Mouse (Mus musculus) heart, adult 9 months (tissue): ENCODE measurements around the gene Grik1.

ENCODE experiments used
- DNase-seq, 2 experiments: peaks; one replicate each; pipeline ENCODE4 v3.0.0; 2022; ENCODE audit warnings: low spot score in 2 of 2

Gene Grik1

DNA sequence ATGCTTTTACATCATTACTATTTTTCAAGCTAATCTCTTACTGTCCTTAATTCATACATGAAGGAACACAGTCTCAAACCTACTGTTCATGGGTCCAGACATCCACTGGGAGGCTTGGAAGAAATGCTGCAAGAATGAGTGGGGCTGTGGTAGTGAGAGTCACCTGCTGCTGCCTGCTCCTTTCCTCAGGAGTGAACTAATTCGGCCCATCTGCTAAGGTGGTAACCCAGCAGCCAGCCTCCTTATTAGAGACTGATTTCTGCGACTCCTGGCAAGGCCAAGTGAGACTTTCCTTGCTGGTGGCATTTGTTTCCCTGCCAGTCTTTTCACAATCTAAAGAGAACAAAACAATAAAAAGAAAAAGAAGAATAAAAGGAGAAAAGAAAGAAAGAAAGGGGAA, 147.9 kb downstream of the Grik1 start:
- no peak for DNase-seq

GRCm38 (mm10) chr16:88141594-88141993, 148.5 kb downstream of the Grik1 start:
- DNase-seq: no peak

DNA sequence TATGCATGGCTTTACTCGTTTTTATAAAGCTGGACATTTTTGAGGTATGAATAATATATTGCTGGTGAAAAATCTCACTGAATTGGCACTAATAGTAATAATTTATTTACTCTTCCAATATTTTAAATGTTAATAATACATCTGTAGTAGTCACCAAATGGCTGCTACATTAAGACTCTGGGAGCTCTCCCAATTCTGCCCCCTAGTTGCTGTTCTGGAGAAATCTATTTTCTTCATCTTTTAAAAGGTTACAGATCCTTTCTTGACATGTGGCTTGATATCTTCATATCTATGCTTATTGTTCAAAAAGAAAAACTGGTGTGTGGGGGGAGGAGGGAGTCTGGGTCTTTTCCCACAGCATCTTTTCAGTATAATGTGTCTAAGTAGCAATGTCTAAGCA, 151.2 kb downstream of the Grik1 start:
- no peak for DNase-seq

GRCm38 (mm10) chr16:88132919-88133318, 157.1 kb downstream of the Grik1 start:
- no peak for DNase-seq

DNA sequence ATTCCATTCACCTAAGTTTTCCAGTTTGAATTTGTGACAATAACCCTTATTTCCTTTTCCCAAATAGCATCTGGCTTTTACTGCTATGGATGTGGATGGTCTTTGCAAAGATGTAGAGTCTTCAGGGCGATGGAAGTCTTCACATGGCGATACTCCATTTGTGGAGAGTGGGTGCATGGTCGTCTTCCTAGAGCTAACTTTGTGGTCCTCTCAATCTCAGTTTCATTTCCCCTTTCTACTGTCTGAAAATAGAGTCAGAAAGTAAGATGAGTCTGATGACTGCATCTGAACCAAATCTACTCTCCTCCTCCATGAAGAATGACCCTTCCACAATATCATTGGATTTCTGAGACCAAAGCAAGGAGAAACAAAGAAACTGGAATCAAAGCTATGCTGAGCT, 159.0 kb downstream of the Grik1 start:
- no peak for DNase-seq

DNA sequence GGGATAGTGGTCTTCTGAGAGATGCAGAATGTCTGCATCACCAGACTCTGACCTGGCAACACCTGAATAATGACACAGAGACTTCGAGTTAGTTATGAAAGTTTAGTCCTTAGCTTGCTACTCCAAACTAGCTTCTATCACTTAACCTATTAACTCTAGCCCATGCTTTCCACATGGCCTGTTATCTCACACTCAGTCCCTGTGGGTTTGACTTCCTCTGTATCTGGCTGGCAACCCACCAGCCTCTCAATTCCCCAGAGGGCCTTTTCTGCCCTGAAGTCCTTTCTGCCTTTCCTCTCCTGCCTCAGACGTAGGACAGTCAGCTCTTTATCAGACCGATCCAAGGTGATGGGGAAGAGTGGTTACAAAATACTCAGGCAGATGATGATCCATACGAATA, 165.0 kb downstream of the Grik1 start:
- DNase-seq: no peak

DNA sequence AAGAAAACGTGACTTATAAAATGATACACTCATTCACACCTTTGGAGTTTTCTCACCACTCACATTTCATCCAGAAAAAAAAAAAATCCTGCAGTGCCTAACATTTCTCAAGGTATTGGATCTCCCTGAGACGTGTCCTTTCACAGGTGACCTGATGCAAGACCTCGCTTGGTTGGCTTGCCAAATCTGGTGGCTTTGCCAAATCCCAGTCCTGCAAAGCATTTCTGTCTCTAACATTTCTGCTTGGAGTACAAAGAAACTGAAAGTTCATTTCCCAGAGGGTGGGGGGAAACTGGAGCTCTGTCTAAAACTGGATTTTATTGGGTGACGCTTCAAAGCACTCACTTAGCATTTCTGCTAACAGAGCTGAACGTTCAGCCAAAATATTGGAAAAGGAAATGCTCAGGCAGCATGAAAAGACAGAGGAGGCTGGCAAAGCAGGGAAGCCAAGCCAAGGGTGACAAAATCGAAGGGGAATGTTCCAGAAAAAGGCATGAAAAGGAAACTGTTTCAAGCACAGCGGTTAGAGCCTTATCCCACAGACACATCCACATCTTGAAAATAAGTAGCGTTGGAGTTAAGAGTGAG, 177.4 kb downstream of the Grik1 start:
- no peak for DNase-seq

DNA sequence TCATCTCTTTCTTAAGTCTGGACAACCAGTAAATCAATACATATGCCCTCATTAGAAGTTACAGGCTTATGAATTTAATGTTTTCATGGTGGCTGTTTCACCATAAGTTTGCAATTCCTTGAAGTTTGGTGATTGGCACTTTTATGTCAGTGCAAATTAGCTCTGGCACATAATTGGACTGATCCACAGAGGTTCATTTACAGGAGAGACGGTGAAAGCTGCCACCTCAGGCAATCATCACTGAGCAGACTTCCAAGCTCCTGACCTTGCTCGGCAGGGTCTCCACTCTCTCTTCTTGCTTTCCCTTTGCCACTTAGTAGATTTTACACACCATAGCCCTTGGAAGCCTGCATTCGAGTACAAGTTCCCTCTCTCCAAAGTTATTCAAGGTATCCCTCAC, 178.6 kb downstream of the Grik1 start:
- no peak for DNase-seq

- DNase-seq: no peak
These were observed 195.8 kb downstream of the Grik1 start for GRCm38 (mm10) chr16:88094206-88094789.

DNA sequence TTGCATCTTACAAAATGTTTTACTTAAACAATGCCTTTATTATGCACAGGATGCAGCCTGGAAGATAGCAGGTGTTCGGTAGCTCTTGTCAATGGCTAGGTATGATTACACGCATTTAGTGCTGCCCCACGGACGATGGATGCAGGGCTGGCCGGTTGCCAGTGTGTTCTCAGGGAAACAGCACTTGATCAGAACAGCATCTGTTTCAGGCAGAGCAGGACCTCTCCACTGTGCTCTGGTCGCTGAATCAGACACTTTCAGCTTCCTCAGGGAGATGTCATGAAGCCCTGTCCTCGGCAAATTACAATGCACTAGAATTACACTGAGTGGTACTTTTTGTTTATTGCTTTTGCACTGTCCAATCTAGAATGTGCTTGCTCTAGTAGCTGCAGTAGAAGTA, 202.8 kb downstream of the Grik1 start:
- no peak for DNase-seq

GRCm38 (mm10) chr16:88074716-88075115, 215.3 kb downstream of the Grik1 start:
- DNase-seq: no peak

- no peak for DNase-seq
These were observed 229.1 kb downstream of the Grik1 start for GRCm38 (mm10) chr16:88060936-88061335.

DNA sequence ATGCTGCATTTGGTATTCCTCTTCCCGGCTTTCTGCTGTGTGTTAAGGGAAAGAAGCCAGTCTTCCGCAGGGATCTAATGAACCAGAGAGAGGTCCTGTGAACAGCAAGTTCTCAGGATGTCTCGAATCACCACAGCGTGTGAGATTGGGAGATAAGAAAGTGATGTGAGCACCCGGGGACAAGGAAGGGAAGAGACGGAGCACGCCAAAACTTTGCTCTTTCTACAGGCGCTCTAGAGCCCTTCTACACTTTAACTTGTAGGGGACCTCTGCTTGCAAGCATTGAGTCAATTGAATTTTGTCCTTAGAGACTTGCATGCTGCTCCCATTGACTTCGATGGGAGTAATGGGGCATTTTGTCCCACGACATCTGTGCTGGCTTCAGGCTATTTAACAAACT, 241.9 kb downstream of the Grik1 start:
- DNase-seq: no peak

GRCm38 (mm10) chr16:88044321-88044720, 245.7 kb downstream of the Grik1 start:
- no peak for DNase-seq

DNA sequence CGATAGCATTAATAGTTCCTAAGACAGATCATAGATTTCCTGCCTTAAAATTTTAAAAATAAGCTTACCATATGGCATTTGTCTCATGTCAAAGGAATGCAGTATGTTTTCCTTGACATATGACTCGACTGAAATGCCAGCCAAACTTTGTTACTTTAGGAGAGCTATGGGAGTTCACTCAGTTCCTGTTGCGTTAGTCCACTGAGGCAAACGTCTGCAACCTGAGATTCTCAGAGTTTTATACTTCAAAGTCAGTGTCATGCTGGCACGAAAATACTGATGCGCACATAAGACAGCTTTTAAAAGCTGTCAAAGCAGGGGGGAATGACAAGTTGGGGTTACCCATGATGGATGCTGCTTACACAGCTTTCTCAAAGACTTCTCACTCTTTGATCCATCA, 247.6 kb downstream of the Grik1 start:
- DNase-seq: no peak

- DNase-seq: no peak
These were observed 251.5 kb downstream of the Grik1 start for GRCm38 (mm10) chr16:88038503-88039091.

- DNase-seq: no peak
These were observed 301.3 kb downstream of the Grik1 start for GRCm38 (mm10) chr16:87988805-87989204.

DNA sequence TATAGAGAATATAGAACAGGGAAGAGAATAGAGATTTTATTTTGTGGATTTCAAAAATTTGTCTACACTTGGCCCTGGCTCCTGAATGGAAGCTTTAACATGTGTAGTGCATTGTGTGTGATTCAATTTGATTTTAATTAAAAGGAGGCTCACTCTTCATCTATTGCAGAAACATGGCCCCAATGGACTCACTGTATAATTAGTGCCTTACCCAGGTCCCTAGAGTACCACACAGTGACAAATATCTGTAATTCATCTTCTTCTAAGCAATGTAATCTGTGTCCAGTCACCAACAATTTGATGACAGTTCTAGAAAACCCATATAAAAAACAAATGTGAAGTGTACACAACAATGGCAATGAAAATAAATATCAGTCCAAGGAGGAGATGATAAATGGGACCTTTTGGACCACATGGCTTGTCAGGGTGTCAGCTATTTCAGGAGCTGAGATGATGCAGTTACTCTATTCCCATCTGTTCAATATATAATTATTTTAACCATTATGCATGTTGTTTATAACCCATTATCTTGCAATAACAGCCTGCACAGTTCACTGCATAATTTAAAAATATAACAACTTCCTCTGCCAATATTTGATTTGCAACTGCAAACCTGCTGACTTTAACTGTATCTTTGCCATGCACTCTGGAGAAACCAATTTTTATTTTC, 305.7 kb downstream of the Grik1 start:
- DNase-seq: no peak

GRCm38 (mm10) chr16:87974076-87974443, 316.0 kb downstream of the Grik1 start:
- no peak for DNase-seq

- no peak for DNase-seq
These were observed 316.5 kb downstream of the Grik1 start for GRCm38 (mm10) chr16:87973394-87974075.

DNA sequence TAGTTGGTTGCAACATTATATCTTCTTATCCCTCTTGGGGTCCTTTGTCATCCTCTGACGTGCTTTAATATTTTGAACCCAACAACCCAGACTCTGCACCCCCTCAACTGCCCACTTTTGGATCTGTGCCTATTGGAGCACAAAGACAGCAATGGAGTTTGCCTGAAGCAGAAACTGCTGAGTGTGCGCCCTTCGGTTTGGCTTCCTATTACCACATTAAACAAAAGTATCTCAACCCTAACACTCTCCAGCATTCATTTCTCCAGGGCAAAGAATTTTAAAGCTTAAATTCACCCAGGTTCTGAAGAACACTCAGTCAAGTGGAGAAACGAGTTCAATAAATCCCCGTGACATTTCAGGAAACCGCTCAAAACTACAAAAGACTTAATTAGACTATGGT, 318.2 kb downstream of the Grik1 start:
- no peak for DNase-seq

GRCm38 (mm10) chr16:87969936-87970335, 320.1 kb downstream of the Grik1 start:
- DNase-seq: no peak

- DNase-seq: no peak
These were observed 328.6 kb downstream of the Grik1 start for GRCm38 (mm10) chr16:87961419-87961818.
